In genomic region chr11:6066176-6066575, GRCm38 (mm10) we compare ENCODE assay signal across 8 mouse cellular contexts. TPM values are rescaled to one million over a fixed set of nuclear protein-coding genes. Genes with fewer than 3 reads are reported as not detected.
DNase-seq lines count a peak whose midpoint lies in the region; ATAC-seq lines count a peak whose summit lies in the region.

Camk2b (minus strand) TSS chr11:6066362.

- H3K4me2 ChIP-seq in heart, embryonic 13.5 days = peak within 1 kb of the TSS; percentile 96
- H3K4me2 ChIP-seq in neural tube, embryonic 15.5 days = peak within 1 kb of the TSS; percentile 81

- no peak within 1 kb of the TSS for H3K27ac ChIP-seq in heart, embryonic 13.5 days (replicated peaks)
- peak within 1 kb of the TSS; percentile 95 for H3K27ac ChIP-seq in neural tube, embryonic 15.5 days (replicated peaks)

- DNase-seq in heart, adult 18-20 months = no peak
- no peak for DNase-seq in adrenal gland, adult 8-10 months
- DNase-seq in gastrocnemius, adult 18-20 months (ENCODE audit: low spot score) = no peak
- peak in 1 of 2 experiments; percentile 61 for DNase-seq in left cerebral cortex, postnatal 25 days (ENCODE audit: low spot score in 2 of 2)
- DNase-seq in ovary, adult 18-20 months (ENCODE audit: low spot score) = no peak
- DNase-seq in urinary bladder, postnatal 25 days (ENCODE audit: low spot score) = no peak

- intact Hi-C loops in left cerebral cortex, postnatal 25 days (cut with DNase I) = loop anchor here (5.0 kb wide), 1 partner anchor 64 kb away; no protein-coding TSS in a partner anchor

- peaks cover 18% of the 10 kb centered on the region for H3K4me1 ChIP-seq in heart, embryonic 13.5 days
- H3K4me1 ChIP-seq in neural tube, embryonic 15.5 days = peaks cover 45% of the 10 kb centered on the region

- peak within 1 kb of the TSS; percentile 75 for H3K9ac ChIP-seq in heart, embryonic 13.5 days
- peak within 1 kb of the TSS; percentile 87 for H3K9ac ChIP-seq in neural tube, embryonic 15.5 days (replicated peaks)

- peak within 1 kb of the TSS; percentile 68 for H3K4me3 ChIP-seq in heart, embryonic 13.5 days
- peak within 1 kb of the TSS; percentile 85 for H3K4me3 ChIP-seq in neural tube, embryonic 15.5 days (replicated peaks)

- H3K36me3 ChIP-seq in heart, embryonic 13.5 days = no peaks in the 10 kb centered on the region
- H3K36me3 ChIP-seq in neural tube, embryonic 15.5 days = no peaks in the 10 kb centered on the region

- no peak for ATAC-seq in heart, embryonic 13.5 days (ENCODE audit: extremely low read depth, insufficient number of reproducible peaks, low FRiP score, low TSS enrichment)
- no peak for ATAC-seq in neural tube, embryonic 15.5 days (ENCODE audit: low FRiP score)

- 20% methylated on average over 6 of the region's 6 CpGs for WGBS in heart, embryonic 13.5 days
- 9% methylated on average over 6 of the region's 6 CpGs for WGBS in neural tube, embryonic 15.5 days

- peaks cover 100% of the 10 kb centered on the region for H3K27me3 ChIP-seq in heart, embryonic 13.5 days (replicated peaks)
- H3K27me3 ChIP-seq in neural tube, embryonic 15.5 days (replicated peaks) = peaks cover 54% of the 10 kb centered on the region

- H3K9me3 ChIP-seq in heart, embryonic 13.5 days = no peaks in the 10 kb centered on the region
- H3K9me3 ChIP-seq in neural tube, embryonic 15.5 days (replicated peaks) = no peaks in the 10 kb centered on the region

RNA-seq across cellular contexts. Expression of gene Camk2b, which starts in this region (rescaled TPM):
- polyA plus RNA-seq in heart, embryonic 13.5 days (2015; fragmentation: Nextera tagmentation; extraction: Ambion mirVana) = 2.4 and 2.7 TPM in 2 replicates
- 1 to 10 TPM; 7.2 to 8.1 TPM for total RNA-seq in heart, adult 18-20 months (2021)
- 10 to 100 TPM; 13.2 to 25.8 (median 20.0) TPM for total RNA-seq in adrenal gland, adult 8-10 months (2022)
- total RNA-seq in gastrocnemius, adult 18-20 months (2021) = 100 to 1,000 TPM; 149 to 185 TPM
- 100 to 1,000 TPM; 645 to 685 TPM for total RNA-seq in left cerebral cortex, postnatal 25 days (2021)
- polyA plus RNA-seq in neural tube, embryonic 15.5 days (2015; fragmentation: Nextera tagmentation; extraction: Ambion mirVana) = 113 and 140 TPM in 2 replicates

Comparison
In these comparisons a context has a peak if more than half of its experiments do, and no peak if none do; other contexts are left out.
1. RNA of gene Camk2b (total RNA-seq): 645 to 685 TPM in left cerebral cortex, postnatal 25 days and 149 to 185 TPM in gastrocnemius, adult 18-20 months; 13.2 to 25.8 TPM in adrenal gland, adult 8-10 months and 7.2 to 8.1 TPM in heart, adult 18-20 months; every median in the first group is over 4 times any median in the second.
2. RNA of gene Camk2b (polyA plus RNA-seq): 113 to 140 TPM in neural tube, embryonic 15.5 days; 2.4 to 2.7 TPM in heart, embryonic 13.5 days; every median in the first group is over 10 times any median in the second.